Mouse (Mus musculus) pancreas, adult 10 weeks (tissue): ENCODE data around the gene Gm11756. TPM values are rescaled to one million over a fixed set of nuclear protein-coding genes. Genes with fewer than 3 reads are reported as not detected.

Experiments
- polyA plus RNA-seq: library from polyadenylated mRNA; stranded (reverse); fragments of 350-450 nt; fragmentation: Illumina TruSeq; extraction: RNeasy Lipid Tissue Mini Kit (QIAGEN cat#74804); gene quantifications from one replicate; pipeline ENCODE4 v1.2.3, GENCODE M21; 2015; ENCODE audit warnings: low read depth, low replicate concordance; ENCODE audit not compliant: insufficient read depth

The Gm11756 gene
- polyA plus RNA-seq, result not detected

DNA sequence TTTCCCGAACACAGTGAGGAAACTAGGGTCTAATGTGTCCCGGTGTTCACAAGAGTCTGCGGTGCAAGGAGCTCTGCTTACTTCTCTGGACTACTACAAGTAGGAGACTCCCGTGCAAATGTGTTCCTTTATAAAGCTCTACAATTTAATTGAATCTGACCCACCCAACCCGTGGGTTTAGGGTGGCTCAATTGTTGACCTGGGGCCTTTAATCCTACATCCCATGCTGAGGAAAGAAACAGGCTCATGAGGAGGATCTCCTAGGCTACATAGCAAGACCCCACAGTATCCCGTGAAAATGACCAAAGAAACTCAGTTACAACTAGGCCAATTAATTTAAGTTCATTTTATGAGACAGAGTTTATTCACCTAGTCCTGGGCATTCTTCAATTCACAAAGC is at the start of gene Gm11756:
Gm11756 (minus strand) TSS at position 101 of the 400 bp plus-strand sequence.

DNA sequence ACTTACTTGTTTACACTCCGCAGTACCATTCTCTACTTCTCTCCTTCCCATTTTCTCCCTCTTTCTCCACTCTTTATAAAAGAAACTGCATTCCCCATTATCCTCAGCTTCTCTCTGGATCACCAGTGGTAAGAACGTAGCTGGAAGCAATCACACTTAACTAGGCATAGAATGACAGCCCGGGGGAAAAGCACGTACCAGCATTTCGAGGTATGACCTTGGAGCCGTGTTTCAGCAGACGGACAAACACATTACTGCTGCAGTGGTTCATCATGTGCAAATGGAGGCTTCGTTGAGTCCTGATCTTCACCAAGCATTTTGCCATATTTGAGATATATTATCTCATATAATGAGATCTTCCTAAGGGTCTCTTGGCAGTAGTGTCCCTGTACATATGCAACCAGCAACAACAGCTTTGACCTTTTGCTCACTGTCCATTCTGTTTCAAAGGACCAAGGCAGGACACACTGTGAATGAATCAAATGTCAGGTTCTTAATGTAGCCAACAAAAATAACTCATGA is 29.9 kb upstream of the Gm11756 start, which contains the start of gene 2310002L09Rik:
2310002L09Rik (minus strand) TSS at position 472 of the 522 bp plus-strand sequence.

DNA sequence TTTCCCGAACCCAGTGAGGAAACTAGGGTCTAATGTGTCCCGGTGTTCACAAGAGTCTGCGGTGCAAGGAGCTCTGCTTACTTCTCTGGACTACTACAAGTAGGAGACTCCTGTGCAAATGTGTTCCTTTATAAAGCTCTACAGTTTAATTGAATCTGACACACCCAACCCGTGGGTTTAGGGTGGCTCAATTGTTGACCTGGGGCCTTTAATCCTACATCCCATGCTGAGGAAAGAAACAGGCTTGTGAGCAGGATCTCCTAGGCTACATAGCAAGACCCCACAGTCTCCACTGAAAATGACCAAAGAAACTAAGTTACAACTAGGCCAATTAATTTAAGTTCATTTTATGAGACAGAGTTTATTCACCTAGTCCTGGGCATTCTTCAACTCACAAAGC is 14.7 kb downstream of the Gm11756 start, which contains the start of gene Gm13871:
Gm13871 (minus strand) TSS at position 101 of the 400 bp plus-strand sequence.

DNA sequence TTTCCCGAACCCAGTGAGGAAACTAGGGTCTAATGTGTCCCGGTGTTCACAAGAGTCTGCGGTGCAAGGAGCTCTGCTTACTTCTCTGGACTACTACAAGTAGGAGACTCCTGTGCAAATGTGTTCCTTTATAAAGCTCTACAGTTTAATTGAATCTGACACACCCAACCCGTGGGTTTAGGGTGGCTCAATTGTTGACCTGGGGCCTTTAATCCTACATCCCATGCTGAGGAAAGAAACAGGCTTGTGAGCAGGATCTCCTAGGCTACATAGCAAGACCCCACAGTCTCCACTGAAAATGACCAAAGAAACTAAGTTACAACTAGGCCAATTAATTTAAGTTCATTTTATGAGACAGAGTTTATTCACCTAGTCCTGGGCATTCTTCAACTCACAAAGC is 29.5 kb downstream of the Gm11756 start, which contains the start of gene Gm11757:
Gm11757 (minus strand) TSS at position 101 of the 400 bp plus-strand sequence.

DNA sequence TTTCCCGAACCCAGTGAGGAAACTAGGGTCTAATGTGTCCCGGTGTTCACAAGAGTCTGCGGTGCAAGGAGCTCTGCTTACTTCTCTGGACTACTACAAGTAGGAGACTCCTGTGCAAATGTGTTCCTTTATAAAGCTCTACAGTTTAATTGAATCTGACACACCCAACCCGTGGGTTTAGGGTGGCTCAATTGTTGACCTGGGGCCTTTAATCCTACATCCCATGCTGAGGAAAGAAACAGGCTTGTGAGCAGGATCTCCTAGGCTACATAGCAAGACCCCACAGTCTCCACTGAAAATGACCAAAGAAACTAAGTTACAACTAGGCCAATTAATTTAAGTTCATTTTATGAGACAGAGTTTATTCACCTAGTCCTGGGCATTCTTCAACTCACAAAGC is 44.4 kb downstream of the Gm11756 start, which contains the start of gene Gm11758:
Gm11758 (minus strand) TSS at position 101 of the 400 bp plus-strand sequence.

Other genes with a start within 250 kb of the Gm11756 start
- gene Gm428, start 237.2 kb downstream of the Gm11756 start, polyA plus RNA-seq, result not detected
- 0.70 TPM for gene Rasef, start 129.8 kb downstream of the Gm11756 start, polyA plus RNA-seq
- gene Gm11758, start 44.5 kb downstream of the Gm11756 start, polyA plus RNA-seq, result not detected
- not detected for gene Gm11757, start 29.6 kb downstream of the Gm11756 start, polyA plus RNA-seq
- not detected for gene Gm13871, start 14.8 kb downstream of the Gm11756 start, polyA plus RNA-seq
- not detected for gene 2310002L09Rik, start 30.1 kb upstream of the Gm11756 start, polyA plus RNA-seq
- gene Frmd3, start 92.7 kb upstream of the Gm11756 start, polyA plus RNA-seq, result not detected